Mouse (Mus musculus): Measurements from ENCODE around the gene Osbpl9. TPM values are rescaled to one million over a fixed set of nuclear protein-coding genes. Genes with fewer than 3 reads are reported as not detected.

The Osbpl9 gene
- polyA plus RNA-seq, 1 experiment = 5.6 TPM

DNA sequence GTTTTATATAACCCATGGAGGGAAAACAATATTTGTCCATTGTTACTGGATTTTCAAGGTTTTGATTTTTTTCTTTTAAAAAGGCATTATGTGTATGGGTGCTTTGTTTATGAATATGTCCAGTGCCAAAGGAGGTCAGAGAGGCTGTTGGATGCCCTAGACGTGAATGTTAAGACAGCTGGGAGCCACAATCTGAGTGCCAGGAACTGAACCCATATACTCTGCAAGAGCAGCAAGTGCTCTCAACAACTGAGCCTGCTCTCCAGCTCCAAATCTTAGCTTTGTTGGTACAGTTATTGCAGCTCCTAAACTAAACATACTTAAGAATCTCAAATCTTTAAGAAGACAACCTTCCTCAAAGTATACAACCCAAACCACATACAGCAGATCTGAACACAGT lies 59.0 kb downstream of the Osbpl9 start:
- H3K36me3 ChIP-seq (replicated peaks; ENCODE audit: low read length) = no peaks in the 10 kb centered on the region
- peaks cover 59% of the 10 kb centered on the region for H3K4me1 ChIP-seq
- H3K9me3 ChIP-seq = no peaks in the 10 kb centered on the region
- H3K27me3 ChIP-seq (replicated peaks) = no peaks in the 10 kb centered on the region
- H3K4me3 ChIP-seq (replicated peaks) = no peak overlapping the region
- TF ChIP-seq GATA1 (IDR thresholded peaks at IDR 0.05; ENCODE audit: borderline replicate concordance, low read length) (no peak), FLI1 (IDR thresholded peaks at IDR 0.05; ENCODE audit: low read length) (no peak)

DNA sequence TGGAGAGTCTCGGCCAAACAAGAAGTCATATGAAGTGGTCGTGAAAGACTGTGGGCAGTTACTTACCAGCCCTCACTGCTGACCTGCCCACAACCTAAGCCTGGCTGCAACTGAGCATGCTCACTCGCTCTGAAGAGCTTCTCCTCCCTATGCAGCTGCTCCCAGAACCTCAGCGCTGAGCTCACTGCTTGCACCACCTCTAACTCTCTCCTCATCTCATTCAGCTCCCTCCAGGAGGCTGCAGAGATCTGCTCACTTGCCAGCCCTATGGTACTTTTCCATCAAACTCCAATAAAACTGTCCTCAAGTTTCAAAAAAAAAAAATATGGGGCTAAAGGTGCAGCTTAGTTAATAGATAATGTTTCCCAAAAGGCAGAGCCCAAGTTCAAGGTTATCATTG lies 63.5 kb downstream of the Osbpl9 start:
- TF ChIP-seq GATA1 (IDR thresholded peaks at IDR 0.05; ENCODE audit: borderline replicate concordance, low read length) (no peak), FLI1 (IDR thresholded peaks at IDR 0.05; ENCODE audit: low read length) (no peak)
- Histone ChIP-seq H3K4me3 (replicated peaks) (no peak overlapping the region), H3K9me3 (no peaks in the 10 kb centered on the region), H3K4me1 (peaks cover 28% of the 10 kb centered on the region), H3K27me3 (replicated peaks) (no peaks in the 10 kb centered on the region), H3K36me3 (replicated peaks; ENCODE audit: low read length) (no peaks in the 10 kb centered on the region)

DNA sequence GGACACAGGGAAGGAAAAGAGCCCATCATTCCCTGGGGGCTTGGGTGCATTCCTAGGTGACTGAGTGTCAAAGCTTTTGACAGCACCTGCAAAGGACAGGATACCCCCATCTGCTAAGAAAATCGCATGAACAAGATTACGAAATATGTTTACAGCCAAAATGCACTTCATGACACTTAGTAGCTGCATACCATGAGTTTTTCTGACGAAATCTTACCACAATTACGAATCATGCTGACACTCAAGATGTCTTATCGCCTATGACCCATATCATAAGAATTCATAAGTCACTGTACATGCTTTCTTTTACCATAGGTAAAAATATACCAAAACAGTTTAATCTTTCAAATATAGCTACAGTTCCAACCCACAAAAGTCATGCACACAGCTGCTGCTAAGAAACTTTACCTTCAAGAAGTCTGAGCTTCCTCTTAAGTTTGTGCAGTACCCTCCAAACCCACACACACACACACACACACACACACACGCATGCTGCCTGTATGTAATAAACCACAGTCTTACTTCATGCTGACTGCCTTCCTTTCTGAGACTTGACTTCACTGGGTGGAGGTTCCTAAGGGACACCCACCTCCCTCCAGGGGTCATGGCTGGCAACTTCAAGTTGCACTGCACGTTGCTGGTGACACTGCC lies 65.5 kb downstream of the Osbpl9 start:
- Histone ChIP-seq H3K9me3 (no peaks in the 10 kb centered on the region), H3K4me1 (peaks cover 34% of the 10 kb centered on the region), H3K27me3 (replicated peaks) (no peaks in the 10 kb centered on the region), H3K4me3 (replicated peaks) (no peak overlapping the region), H3K36me3 (replicated peaks; ENCODE audit: low read length) (peaks cover 12% of the 10 kb centered on the region)
- TF ChIP-seq FLI1 (IDR thresholded peaks at IDR 0.05; ENCODE audit: low read length) (no peak), GATA1 (IDR thresholded peaks at IDR 0.05; ENCODE audit: borderline replicate concordance, low read length) (no peak)

DNA sequence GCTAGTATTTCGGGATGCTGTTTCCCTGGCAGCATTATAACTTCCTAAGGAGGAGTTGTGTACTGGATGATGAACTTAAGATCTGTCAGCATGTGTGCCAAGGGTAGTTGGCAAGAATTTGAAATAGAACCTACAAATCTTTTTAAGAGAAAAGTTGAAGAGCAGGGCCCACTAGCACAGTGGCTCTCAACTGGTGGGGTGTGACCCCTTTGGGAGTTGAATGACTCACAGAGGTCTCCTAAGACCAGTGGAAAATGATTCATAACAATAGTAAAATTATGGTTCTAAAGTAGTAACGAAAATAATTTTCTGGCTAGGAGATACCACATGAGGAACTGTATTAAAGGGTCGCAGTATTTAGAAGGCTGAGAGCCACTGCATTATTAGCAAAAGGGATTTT lies 67.1 kb downstream of the Osbpl9 start:
- Histone ChIP-seq H3K36me3 (replicated peaks; ENCODE audit: low read length) (peaks cover 18% of the 10 kb centered on the region), H3K4me3 (replicated peaks) (no peak overlapping the region), H3K27me3 (replicated peaks) (no peaks in the 10 kb centered on the region), H3K9me3 (no peaks in the 10 kb centered on the region), H3K4me1 (peaks cover 47% of the 10 kb centered on the region)
- TF ChIP-seq GATA1 (IDR thresholded peaks at IDR 0.05; ENCODE audit: borderline replicate concordance, low read length) = no peak
- TF ChIP-seq FLI1 (IDR thresholded peaks at IDR 0.05; ENCODE audit: low read length) = no peak

DNA sequence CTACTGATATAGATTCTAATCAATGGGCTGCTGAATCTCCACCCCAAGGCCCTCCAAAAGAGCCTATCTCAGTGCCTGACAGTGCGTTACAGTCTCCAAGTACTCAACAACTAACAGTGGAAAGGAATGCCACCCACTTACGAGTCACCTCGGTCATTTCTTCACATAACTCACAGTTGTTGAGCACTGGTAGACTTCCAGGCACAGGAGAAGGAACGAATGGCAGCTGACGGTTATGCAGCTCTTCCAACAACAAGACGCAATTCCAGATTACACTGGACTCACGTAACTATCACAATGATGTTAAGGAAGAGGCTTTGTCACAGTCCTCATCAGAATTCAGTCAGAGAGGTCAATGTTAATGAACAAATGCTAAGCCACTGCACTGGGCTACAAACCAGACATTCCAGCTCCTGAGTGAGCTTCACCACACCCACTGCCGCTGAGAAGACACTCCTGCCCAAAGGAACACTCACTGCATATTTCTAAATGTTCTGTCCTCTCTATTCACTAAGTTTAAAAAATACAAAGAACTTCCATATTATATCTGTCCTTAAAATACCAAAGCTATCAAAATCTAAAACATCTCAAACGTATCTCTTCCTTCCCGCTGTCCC lies 70.7 kb downstream of the Osbpl9 start:
- H3K4me3 ChIP-seq (replicated peaks) = no peak overlapping the region
- TF ChIP-seq GATA1 (IDR thresholded peaks at IDR 0.05; ENCODE audit: borderline replicate concordance, low read length) = no peak
- no peak for TF ChIP-seq FLI1 (IDR thresholded peaks at IDR 0.05; ENCODE audit: low read length)
- H3K36me3 ChIP-seq (replicated peaks; ENCODE audit: low read length) = peaks cover 18% of the 10 kb centered on the region
- H3K27me3 ChIP-seq (replicated peaks) = no peaks in the 10 kb centered on the region
- H3K4me1 ChIP-seq = peaks cover 56% of the 10 kb centered on the region
- H3K9me3 ChIP-seq = no peaks in the 10 kb centered on the region

DNA sequence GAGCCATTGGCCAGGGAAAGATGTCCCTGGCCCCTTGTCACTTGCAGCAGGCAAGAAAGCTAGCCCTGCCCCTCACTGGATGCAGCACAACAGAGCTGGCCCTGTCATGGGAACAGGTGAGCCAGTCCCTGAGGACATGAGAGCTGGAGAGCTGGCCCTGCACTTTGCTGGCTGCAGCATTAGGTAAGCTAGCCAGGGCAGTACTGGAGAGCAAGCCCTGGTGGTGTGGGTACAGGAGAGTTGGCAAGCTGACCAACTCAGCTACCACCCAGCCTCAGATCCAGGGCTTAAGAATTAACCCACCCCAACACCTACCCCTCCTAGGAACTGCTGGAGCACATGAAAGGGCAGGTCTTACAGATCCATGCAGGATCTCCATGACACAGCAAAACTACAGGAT lies 73.1 kb downstream of the Osbpl9 start:
- TF ChIP-seq GATA1 (IDR thresholded peaks at IDR 0.05; ENCODE audit: borderline replicate concordance, low read length) (no peak), FLI1 (IDR thresholded peaks at IDR 0.05; ENCODE audit: low read length) (no peak)
- no peak overlapping the region for H3K4me3 ChIP-seq (replicated peaks)
- no peaks in the 10 kb centered on the region for H3K9me3 ChIP-seq
- peaks cover 18% of the 10 kb centered on the region for H3K36me3 ChIP-seq (replicated peaks; ENCODE audit: low read length)
- H3K4me1 ChIP-seq = peaks cover 73% of the 10 kb centered on the region
- no peaks in the 10 kb centered on the region for H3K27me3 ChIP-seq (replicated peaks)

DNA sequence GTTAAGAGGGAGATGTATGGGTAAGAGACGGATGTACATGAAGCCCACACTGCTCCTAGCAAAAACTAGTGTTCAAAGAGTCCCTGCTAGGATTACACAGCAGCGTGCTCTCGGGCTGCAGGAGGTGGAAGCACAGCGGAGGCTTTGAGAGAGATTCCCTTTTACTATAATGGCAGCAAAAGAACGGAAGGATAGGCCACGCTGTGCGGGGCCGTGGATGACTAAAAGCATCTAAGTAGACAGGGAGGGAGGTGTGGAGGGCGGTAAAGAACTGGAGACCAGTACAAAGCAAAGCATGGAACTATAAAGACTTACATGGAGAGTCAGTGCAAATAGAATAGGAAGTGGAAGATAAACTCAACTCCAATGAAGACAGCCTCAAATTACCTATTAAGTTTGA lies 74.1 kb downstream of the Osbpl9 start:
- Histone ChIP-seq H3K9me3 (no peaks in the 10 kb centered on the region), H3K36me3 (replicated peaks; ENCODE audit: low read length) (peaks cover 17% of the 10 kb centered on the region), H3K4me3 (replicated peaks) (no peak overlapping the region), H3K27me3 (replicated peaks) (no peaks in the 10 kb centered on the region), H3K4me1 (peaks cover 81% of the 10 kb centered on the region)
- TF ChIP-seq FLI1 (IDR thresholded peaks at IDR 0.05; ENCODE audit: low read length) (no peak), GATA1 (IDR thresholded peaks at IDR 0.05; ENCODE audit: borderline replicate concordance, low read length) (no peak)

DNA sequence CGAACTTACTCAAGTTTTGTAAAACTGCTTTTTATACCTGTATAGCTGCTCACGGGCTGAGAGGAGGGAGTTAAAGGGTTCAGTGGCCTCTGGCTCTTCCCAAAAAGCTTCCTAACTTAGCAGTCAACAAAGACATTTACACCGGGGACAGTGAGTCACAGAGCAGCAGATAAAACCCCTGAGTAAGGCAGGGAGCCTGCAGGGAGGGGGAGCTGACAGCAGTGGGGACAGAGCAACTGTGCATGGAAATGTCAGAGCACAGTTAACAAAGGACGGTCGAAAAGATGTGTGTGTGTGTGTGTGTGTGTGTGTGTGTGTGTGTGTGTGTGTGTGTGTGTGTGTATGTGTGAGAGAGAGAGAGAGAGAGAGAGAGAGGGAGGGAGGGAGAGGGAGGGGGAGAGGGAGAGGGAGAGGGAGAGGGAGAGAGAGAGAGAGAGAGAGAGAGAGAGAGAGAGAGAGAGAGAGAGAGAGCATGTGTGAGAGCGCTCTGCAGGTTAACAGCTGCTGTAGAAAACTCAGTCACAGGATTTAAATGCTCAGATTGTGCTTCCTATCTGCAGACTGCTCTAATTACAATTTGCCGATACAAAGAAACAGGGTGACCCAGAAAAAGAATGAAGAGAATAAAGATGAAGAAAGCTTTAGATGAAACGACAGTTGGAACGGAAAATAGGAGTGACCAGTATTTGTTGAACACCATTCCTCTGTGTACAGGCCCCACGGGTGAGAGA lies 75.1 kb downstream of the Osbpl9 start:
- TF ChIP-seq FLI1 (IDR thresholded peaks at IDR 0.05; ENCODE audit: low read length) (no peak), GATA1 (IDR thresholded peaks at IDR 0.05; ENCODE audit: borderline replicate concordance, low read length) (no peak)
- H3K36me3 ChIP-seq (replicated peaks; ENCODE audit: low read length) = peaks cover 9% of the 10 kb centered on the region
- H3K27me3 ChIP-seq (replicated peaks) = no peaks in the 10 kb centered on the region

DNA sequence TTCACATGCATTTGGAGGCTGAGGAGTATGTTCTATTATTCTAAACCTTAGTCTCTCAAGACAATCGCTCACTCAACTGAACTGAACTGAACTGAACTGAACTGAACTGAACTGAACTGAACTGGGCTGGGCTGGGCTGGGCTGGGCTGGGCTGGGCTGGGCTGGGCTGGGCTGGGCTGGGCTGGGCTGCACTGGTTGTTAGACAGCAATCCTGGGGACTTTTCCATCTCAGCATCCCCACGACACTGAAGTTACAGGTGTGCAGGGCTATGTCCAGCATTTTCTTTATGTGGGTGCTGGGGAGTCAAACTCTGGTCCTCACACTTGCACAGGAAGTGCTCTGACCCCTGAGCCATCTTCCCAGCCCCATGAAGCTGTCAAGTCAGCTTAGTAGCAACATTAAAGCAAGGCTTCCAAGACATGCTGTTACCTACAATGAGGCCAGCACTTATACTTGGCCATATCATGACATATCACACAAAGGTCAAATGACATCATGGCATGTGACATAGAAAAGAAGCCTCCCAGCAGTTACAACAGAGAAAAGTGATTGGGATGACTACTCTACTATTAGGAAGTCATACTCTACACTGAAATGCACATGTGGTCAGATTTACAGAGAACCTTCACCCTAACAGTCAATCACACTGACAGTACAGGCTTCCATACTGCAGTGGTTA lies 76.2 kb downstream of the Osbpl9 start:
- Histone ChIP-seq H3K36me3 (replicated peaks; ENCODE audit: low read length) (no peaks in the 10 kb centered on the region), H3K4me3 (replicated peaks) (no peak overlapping the region), H3K9me3 (no peaks in the 10 kb centered on the region), H3K4me1 (peaks cover 79% of the 10 kb centered on the region), H3K27me3 (replicated peaks) (no peaks in the 10 kb centered on the region)
- no peak for TF ChIP-seq GATA1 (IDR thresholded peaks at IDR 0.05; ENCODE audit: borderline replicate concordance, low read length)
- TF ChIP-seq FLI1 (IDR thresholded peaks at IDR 0.05; ENCODE audit: low read length) = no peak

More for the DNA sequence above, 75.1 kb downstream of the Osbpl9 start:
- Histone ChIP-seq H3K4me1 (peaks cover 83% of the 10 kb centered on the region), H3K4me3 (replicated peaks) (peak overlapping the region; percentile 38), H3K9me3 (no peaks in the 10 kb centered on the region)

All from megakaryocyte, embryonic 14.5 days (primary cell).